Comparison of ENCODE assay signal across 8 mouse cellular contexts in genomic region chr11:121235475-121236238, GRCm38 (mm10). TPM values are rescaled to one million over a fixed set of nuclear protein-coding genes. Genes with fewer than 3 reads are reported as not detected.
DNase-seq lines count a peak whose midpoint lies in the region; ATAC-seq and TF ChIP-seq lines count a peak whose summit lies in the region.

No protein-coding gene starts in this region.

- no peaks in the 10 kb centered on the region for H3K9me3 ChIP-seq in heart, embryonic 14.5 days (ENCODE audit: control insufficient read depth, low read length)
- H3K9me3 ChIP-seq in midbrain, embryonic 14.5 days (ENCODE audit: control insufficient read depth, low read length): no peaks in the 10 kb centered on the region

- WGBS in heart, embryonic 14.5 days: 29% methylated on average over 9 of the region's 9 CpGs
- WGBS in midbrain, embryonic 14.5 days: 26% methylated on average over 9 of the region's 9 CpGs

- H3K36me3 ChIP-seq in heart, embryonic 14.5 days (ENCODE audit: control insufficient read depth, insufficient read depth, low read length): peaks cover 20% of the 10 kb centered on the region
- peaks cover 17% of the 10 kb centered on the region for H3K36me3 ChIP-seq in midbrain, embryonic 14.5 days (ENCODE audit: control insufficient read depth, insufficient read depth, low read length)

- peak overlapping the region; percentile 52 for H3K4me2 ChIP-seq in heart, embryonic 14.5 days (ENCODE audit: low read length)
- H3K4me2 ChIP-seq in midbrain, embryonic 14.5 days (ENCODE audit: low read length): peak overlapping the region; percentile 59

- no peaks in the 10 kb centered on the region for H3K27me3 ChIP-seq in heart, embryonic 14.5 days (ENCODE audit: control insufficient read depth, insufficient read depth, low read length)
- H3K27me3 ChIP-seq in midbrain, embryonic 14.5 days (ENCODE audit: control insufficient read depth, insufficient read depth, low read length): no peaks in the 10 kb centered on the region

- ATAC-seq in heart, embryonic 14.5 days (ENCODE audit: insufficient number of reproducible peaks, insufficient read depth, low FRiP score, low read depth): no peak
- ATAC-seq in midbrain, embryonic 14.5 days (ENCODE audit: low FRiP score, low TSS enrichment): no peak

- peak; percentile 73 for TF ChIP-seq CTCF in layer of hippocampus, adult 2 months (conservative IDR thresholded peaks at IDR 0.05)

- no peak overlapping the region for H3K9ac ChIP-seq in heart, embryonic 14.5 days (ENCODE audit: low read length)
- H3K9ac ChIP-seq in midbrain, embryonic 14.5 days (replicated peaks; ENCODE audit: low read length): no peak overlapping the region

- H3K4me3 ChIP-seq in layer of hippocampus, adult 2 months: peak overlapping the region; percentile 66; the same call in 1 of the 2 replicates
- H3K4me3 ChIP-seq in heart, embryonic 14.5 days (ENCODE audit: control insufficient read depth in 1 of 2, insufficient read depth in 1 of 2, low read depth in 1 of 2, low read length in 2 of 2): no peak overlapping the region
- peak overlapping the region; percentile 76; the same call in 1 of the 2 replicates for H3K4me3 ChIP-seq in midbrain, embryonic 14.5 days (replicated peaks; ENCODE audit: low read depth, low read length)

- DNase-seq in layer of hippocampus, adult 2 months (ENCODE audit: low spot score in 2 of 2): no peak
- no peak for DNase-seq in layer of hippocampus, postnatal 14 days (ENCODE audit: low spot score in 2 of 2)
- peak; percentile 67 for DNase-seq in c-Kit-positive CD71-positive TER-119-negative erythroid progenitor cells, embryonic 14.5 days (ENCODE audit: low read depth)
- DNase-seq in kidney, postnatal 36 days: peak; percentile 29 to 73
- DNase-seq in midbrain, embryonic 14.5 days: peak; percentile 56
- peak; percentile 80 for DNase-seq in thymus, postnatal 0 days (ENCODE audit: low spot score)
- no peak for DNase-seq in left cerebral cortex, adult 9 months (ENCODE audit: low spot score in 2 of 2)

- H3K4me1 ChIP-seq in heart, embryonic 14.5 days (ENCODE audit: control insufficient read depth in 2 of 2, insufficient read depth in 2 of 2, low read length in 2 of 2): peaks cover 12 to 45% of the 10 kb centered on the region in 2 experiments
- peaks cover 31% of the 10 kb centered on the region for H3K4me1 ChIP-seq in midbrain, embryonic 14.5 days (ENCODE audit: control insufficient read depth, insufficient read depth, low read length)

- H3K27ac ChIP-seq in layer of hippocampus, adult 2 months: peak overlapping the region; percentile 99
- H3K27ac ChIP-seq in heart, embryonic 14.5 days (replicated peaks in 1 of 2; ENCODE audit: control insufficient read depth in 1 of 2, insufficient read depth in 1 of 2, low read depth in 2 of 2, low read length in 2 of 2): peak overlapping the region; percentile 97 to 100; a peak in 3 of 4 replicates
- H3K27ac ChIP-seq in midbrain, embryonic 14.5 days (replicated peaks; ENCODE audit: low read depth, low read length): peak overlapping the region; percentile 100

RNA-seq across cellular contexts. Expression of gene Narf, which starts 1.4 kb away (rescaled TPM):
- total RNA-seq in layer of hippocampus, adult 2 months (2021): 10 to 100 TPM; 42.4 to 48.1 TPM
- total RNA-seq in layer of hippocampus, postnatal 14 days (2021): 10 to 100 TPM; 73.5 to 75.5 TPM
- polyA plus RNA-seq in heart, embryonic 14.5 days (2014; fragmentation: Nextera tagmentation; extraction: Ambion mirVana): 57.8 and 58.0 TPM in 2 replicates
- polyA plus RNA-seq in midbrain, embryonic 14.5 days (2014; fragmentation: Nextera tagmentation; extraction: Ambion mirVana): 65.7 and 103 TPM in 2 replicates
- polyA plus RNA-seq in thymus, postnatal 0 days (2015; fragmentation: Nextera tagmentation; extraction: Ambion mirVana): 28.5 and 41.6 TPM in 2 replicates

RNA-seq across cellular contexts. Expression of gene Cybc1, which starts 6.5 kb away (rescaled TPM):
- total RNA-seq in layer of hippocampus, adult 2 months (2021): 10 to 100 TPM; 20.5 to 21.4 TPM
- 10 to 100 TPM; 27.7 to 32.7 TPM for total RNA-seq in layer of hippocampus, postnatal 14 days (2021)
- 22.7 and 23.1 TPM in 2 replicates for polyA plus RNA-seq in heart, embryonic 14.5 days (2014; fragmentation: Nextera tagmentation; extraction: Ambion mirVana)
- 37.3 and 46.1 TPM in 2 replicates for polyA plus RNA-seq in midbrain, embryonic 14.5 days (2014; fragmentation: Nextera tagmentation; extraction: Ambion mirVana)
- 66.9 and 68.0 TPM in 2 replicates for polyA plus RNA-seq in thymus, postnatal 0 days (2015; fragmentation: Nextera tagmentation; extraction: Ambion mirVana)

RNA-seq across cellular contexts. Expression of gene Foxk2, which starts 24.1 kb away (rescaled TPM):
- total RNA-seq in layer of hippocampus, adult 2 months (2021): 10 to 100 TPM; 69.1 to 76.5 TPM
- 10 to 100 TPM; 95.9 to 97.3 TPM for total RNA-seq in layer of hippocampus, postnatal 14 days (2021)
- 9.2 TPM in 2 replicates for polyA plus RNA-seq in heart, embryonic 14.5 days (2014; fragmentation: Nextera tagmentation; extraction: Ambion mirVana)
- 16.6 and 20.3 TPM in 2 replicates for polyA plus RNA-seq in midbrain, embryonic 14.5 days (2014; fragmentation: Nextera tagmentation; extraction: Ambion mirVana)
- polyA plus RNA-seq in thymus, postnatal 0 days (2015; fragmentation: Nextera tagmentation; extraction: Ambion mirVana): 5.2 and 7.0 TPM in 2 replicates

RNA-seq across cellular contexts. Expression of gene Ogfod3, which starts 31.1 kb away (rescaled TPM):
- 1 to 10 TPM; 6.7 to 7.7 TPM for total RNA-seq in layer of hippocampus, adult 2 months (2021)
- total RNA-seq in layer of hippocampus, postnatal 14 days (2021): 1 to 10 TPM; 6.2 to 9.6 TPM
- 33.3 and 34.1 TPM in 2 replicates for polyA plus RNA-seq in heart, embryonic 14.5 days (2014; fragmentation: Nextera tagmentation; extraction: Ambion mirVana)
- 24.7 and 27.1 TPM in 2 replicates for polyA plus RNA-seq in midbrain, embryonic 14.5 days (2014; fragmentation: Nextera tagmentation; extraction: Ambion mirVana)
- 15.7 TPM in 2 replicates for polyA plus RNA-seq in thymus, postnatal 0 days (2015; fragmentation: Nextera tagmentation; extraction: Ambion mirVana)

RNA-seq across cellular contexts. Expression of gene Hexdc, which starts 31.4 kb away (rescaled TPM):
- total RNA-seq in layer of hippocampus, adult 2 months (2021): 10 to 100 TPM; 19.3 to 26.3 TPM
- total RNA-seq in layer of hippocampus, postnatal 14 days (2021): 10 to 100 TPM; 28.3 to 31.3 TPM
- polyA plus RNA-seq in heart, embryonic 14.5 days (2014; fragmentation: Nextera tagmentation; extraction: Ambion mirVana): 6.7 and 8.8 TPM in 2 replicates
- polyA plus RNA-seq in midbrain, embryonic 14.5 days (2014; fragmentation: Nextera tagmentation; extraction: Ambion mirVana): 24.5 and 31.5 TPM in 2 replicates
- 3.0 and 3.3 TPM in 2 replicates for polyA plus RNA-seq in thymus, postnatal 0 days (2015; fragmentation: Nextera tagmentation; extraction: Ambion mirVana)

Comparison
In these comparisons a context has a peak if more than half of its experiments do, and no peak if none do; other contexts are left out.
1. DNase-seq: peak in c-Kit-positive CD71-positive TER-119-negative erythroid progenitor cells, embryonic 14.5 days (single experiment), kidney, postnatal 36 days (2 of 2), midbrain, embryonic 14.5 days (single experiment) and thymus, postnatal 0 days (single experiment); none in layer of hippocampus, adult 2 months (0 of 2), layer of hippocampus, postnatal 14 days (0 of 2) and left cerebral cortex, adult 9 months (0 of 2).
2. H3K4me3 ChIP-seq: peak in layer of hippocampus, adult 2 months (single experiment) and midbrain, embryonic 14.5 days (single experiment); none in heart, embryonic 14.5 days (0 of 2).
3. Peak in every context shown above with its lines, with median percentiles within 50 percentile points of each other: H3K27ac ChIP-seq.